Mouse (Mus musculus) retina, postnatal 1 day (tissue): ENCODE measurements around the gene Gm20806.
"Not testable (repeated sequence)": the region's sequence is repeated elsewhere in the genome, so short reads cannot be mapped to it uniquely, and the experiment has no call there.

Source experiments
- DNase-seq: peaks from one replicate; pipeline ENCODE4 v3.0.0-alpha.2; 2012

Gm20806 gene

DNA sequence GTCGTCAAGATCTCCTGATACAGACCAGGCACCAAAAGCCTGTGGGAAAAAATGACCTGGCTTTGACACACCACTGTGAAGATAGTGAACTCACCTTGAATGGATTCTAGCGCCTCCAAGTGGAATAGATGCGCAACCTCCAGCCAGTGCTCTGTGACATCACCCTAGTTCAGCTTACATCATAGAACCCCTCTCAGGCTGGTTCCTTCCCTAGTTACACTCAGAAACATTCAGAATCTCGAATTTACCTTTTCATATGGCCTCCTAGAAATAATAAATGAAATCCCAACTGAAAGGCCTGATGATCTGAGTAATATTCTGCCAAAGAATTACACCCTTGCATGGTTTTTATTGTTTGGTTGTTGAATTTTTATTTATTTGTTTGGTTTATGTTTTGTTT lies at the start of gene Gm20806:
TSS of gene Gm20806 (minus strand) at position 101 of the 400 bp plus-strand sequence.
- DNase-seq = not testable (repeated sequence)
